8 mouse cellular contexts compared by ENCODE assay signal in the genomic region with DNA sequence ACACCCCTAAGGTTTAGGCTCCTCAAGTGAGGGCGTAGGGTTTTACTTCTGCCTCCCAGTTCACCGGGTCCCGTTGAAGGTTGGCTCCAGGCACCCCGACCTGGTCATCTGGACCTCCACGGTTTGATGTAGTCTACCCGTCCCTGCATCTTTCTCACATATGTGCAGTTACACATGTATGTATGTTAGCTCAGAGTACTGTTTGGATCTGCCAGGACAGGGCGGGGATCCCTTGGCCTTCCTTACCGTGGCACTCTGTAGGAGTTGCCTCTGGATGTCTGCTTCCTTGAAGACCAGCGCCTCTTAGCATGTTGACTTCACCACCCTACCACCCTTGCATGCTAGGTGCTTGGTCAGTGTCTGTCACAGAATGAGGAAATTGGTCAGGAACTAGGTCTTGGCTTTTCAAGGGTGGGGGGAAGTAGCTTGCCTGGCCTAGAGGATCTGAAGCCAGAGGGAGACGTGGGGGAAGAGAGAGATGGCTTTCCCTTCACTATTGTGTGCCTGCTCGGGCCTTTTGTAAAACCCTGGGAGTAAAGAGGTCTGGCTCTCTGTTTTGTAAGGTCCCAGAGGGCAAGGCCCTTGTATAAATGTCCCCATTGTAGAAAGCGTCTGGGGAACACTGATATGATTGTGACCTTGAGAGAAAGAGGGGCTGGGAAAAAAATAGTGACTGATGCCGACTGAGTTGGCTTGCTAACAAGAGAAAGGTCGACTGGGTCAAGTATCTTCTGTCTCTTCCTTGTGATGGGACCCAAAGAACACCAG. TPM values are rescaled to one million over a fixed set of nuclear protein-coding genes. Genes with fewer than 3 reads are reported as not detected.
DNase-seq lines count a peak whose midpoint lies in the region; ATAC-seq lines count a peak whose summit lies in the region.

No protein-coding gene starts in this region.

- H3K36me3 ChIP-seq in hindbrain, embryonic 16.5 days (ENCODE audit: control insufficient read depth, insufficient read depth, low read length): no peaks in the 10 kb centered on the region
- H3K36me3 ChIP-seq in liver, embryonic 13.5 days: peaks cover 27% of the 10 kb centered on the region; the same call in 1 of the 2 replicates

- H3K9me3 ChIP-seq in hindbrain, embryonic 16.5 days (ENCODE audit: control insufficient read depth, low read length): no peaks in the 10 kb centered on the region
- H3K9me3 ChIP-seq in liver, embryonic 13.5 days (replicated peaks): no peaks in the 10 kb centered on the region

- H3K27ac ChIP-seq in hindbrain, embryonic 16.5 days (ENCODE audit: low read depth, low read length): peak overlapping the region; percentile 99
- peak overlapping the region; percentile 97 for H3K27ac ChIP-seq in liver, embryonic 13.5 days

- peak; percentile 9 for ATAC-seq in CD4-positive, CD25-positive, alpha-beta regulatory T cell, adult 4 months
- no peak for ATAC-seq in hindbrain, embryonic 16.5 days
- peak; percentile 27 for ATAC-seq in liver, embryonic 13.5 days (ENCODE audit: low read depth)

- H3K4me3 ChIP-seq in hindbrain, embryonic 16.5 days (ENCODE audit: low read length): peak overlapping the region; percentile 71
- peak overlapping the region; percentile 76 for H3K4me3 ChIP-seq in liver, embryonic 13.5 days (replicated peaks)

- H3K9ac ChIP-seq in hindbrain, embryonic 16.5 days (ENCODE audit: low read depth, low read length): peak overlapping the region; percentile 86
- peak overlapping the region; percentile 89 for H3K9ac ChIP-seq in liver, embryonic 13.5 days

- H3K4me1 ChIP-seq in hindbrain, embryonic 16.5 days (ENCODE audit: control insufficient read depth, insufficient read depth, low read depth, low read length): peaks cover 22% of the 10 kb centered on the region
- peaks cover 90% of the 10 kb centered on the region for H3K4me1 ChIP-seq in liver, embryonic 13.5 days (replicated peaks)

- intact Hi-C loops in gastrocnemius, postnatal 14 days (cut with DNase I; ENCODE audit: low total_unique reads): loop anchor here (5.0 kb wide), 1 partner anchor 42 kb away; a partner anchor contains a TSS

- peak overlapping the region; percentile 61 for H3K4me2 ChIP-seq in hindbrain, embryonic 16.5 days (ENCODE audit: low read length)
- peak overlapping the region; percentile 79 for H3K4me2 ChIP-seq in liver, embryonic 13.5 days

- no peaks in the 10 kb centered on the region for H3K27me3 ChIP-seq in hindbrain, embryonic 16.5 days (replicated peaks; ENCODE audit: control insufficient read depth, insufficient read depth, low read length)
- no peaks in the 10 kb centered on the region for H3K27me3 ChIP-seq in liver, embryonic 13.5 days

- peak; percentile 73 for DNase-seq in MEL-GATA-1-ER (ENCODE audit: extremely low read depth, low read depth)
- DNase-seq in fibroblast of lung, adult 2 months (ENCODE audit: low read depth): peak; percentile 16
- DNase-seq in liver, embryonic 13.5 days: peak; percentile 38
- peak; percentile 31 to 41 for DNase-seq in monocyte, adult 2 months (ENCODE audit: low read depth in 1 of 2, low spot score in 2 of 2)
- no peak for DNase-seq in thymus, postnatal 36 days
- DNase-seq in gastrocnemius, postnatal 14 days: no peak

- 7% methylated on average over 14 of the region's 14 CpGs for WGBS in hindbrain, embryonic 16.5 days
- 2% methylated on average over 14 of the region's 14 CpGs for WGBS in liver, embryonic 13.5 days (ENCODE audit: insufficient replicate concordance)

RNA-seq across cellular contexts. Expression of a gene that starts 0.9 kb away (rescaled TPM):
- polyA plus RNA-seq in CD4-positive, CD25-positive, alpha-beta regulatory T cell, adult 4 months (2017; shearing (Covaris generic)): 10 to 100 TPM; 12.0 to 39.6 TPM
- polyA plus RNA-seq in hindbrain, embryonic 16.5 days (2015; fragmentation: Nextera tagmentation; extraction: Ambion mirVana): 37.1 and 39.9 TPM in 2 replicates
- 12.5 and 12.9 TPM in 2 replicates for polyA plus RNA-seq in liver, embryonic 13.5 days (2015; fragmentation: Nextera tagmentation; extraction: Ambion mirVana)
- 10 to 100 TPM; 13.1 to 15.1 TPM for total RNA-seq in gastrocnemius, postnatal 14 days (2021)

RNA-seq across cellular contexts. Expression of a gene that starts 39.7 kb away (rescaled TPM):
- polyA plus RNA-seq in CD4-positive, CD25-positive, alpha-beta regulatory T cell, adult 4 months (2017; shearing (Covaris generic)): under 1 TPM in 1 of 2 experiments, not detected in 1; 0.13 TPM
- 15.7 and 15.8 TPM in 2 replicates for polyA plus RNA-seq in hindbrain, embryonic 16.5 days (2015; fragmentation: Nextera tagmentation; extraction: Ambion mirVana)
- 0.44 and 0.58 TPM in 2 replicates for polyA plus RNA-seq in liver, embryonic 13.5 days (2015; fragmentation: Nextera tagmentation; extraction: Ambion mirVana)
- 1 to 10 TPM; 1.3 to 3.1 TPM for total RNA-seq in gastrocnemius, postnatal 14 days (2021)

RNA-seq across cellular contexts. Expression of a gene that starts 42.2 kb away (rescaled TPM):
- polyA plus RNA-seq in CD4-positive, CD25-positive, alpha-beta regulatory T cell, adult 4 months (2017; shearing (Covaris generic)): 1,000 to 10,000 TPM; 3,782 to 4,433 TPM
- 523 and 556 TPM in 2 replicates for polyA plus RNA-seq in hindbrain, embryonic 16.5 days (2015; fragmentation: Nextera tagmentation; extraction: Ambion mirVana)
- 807 and 835 TPM in 2 replicates for polyA plus RNA-seq in liver, embryonic 13.5 days (2015; fragmentation: Nextera tagmentation; extraction: Ambion mirVana)
- total RNA-seq in gastrocnemius, postnatal 14 days (2021): 100 to 1,000 TPM; 129 to 167 TPM

RNA-seq across cellular contexts. Expression of a gene that starts 42.7 kb away (rescaled TPM):
- under 1 TPM; 0.86 to 0.94 TPM for polyA plus RNA-seq in CD4-positive, CD25-positive, alpha-beta regulatory T cell, adult 4 months (2017; shearing (Covaris generic))
- 78.6 and 80.3 TPM in 2 replicates for polyA plus RNA-seq in hindbrain, embryonic 16.5 days (2015; fragmentation: Nextera tagmentation; extraction: Ambion mirVana)
- 16.0 and 20.5 TPM in 2 replicates for polyA plus RNA-seq in liver, embryonic 13.5 days (2015; fragmentation: Nextera tagmentation; extraction: Ambion mirVana)
- 10 to 100 TPM; 16.6 to 20.1 TPM for total RNA-seq in gastrocnemius, postnatal 14 days (2021)

Comparison
In these comparisons a context has a peak if more than half of its experiments do, and no peak if none do; other contexts are left out.
1. DNase-seq: peak in MEL-GATA-1-ER (single experiment), fibroblast of lung, adult 2 months (single experiment), liver, embryonic 13.5 days (single experiment) and monocyte, adult 2 months (2 of 2); none in thymus, postnatal 36 days (0 of 2) and gastrocnemius, postnatal 14 days (single experiment).
2. RNA of a gene that starts 39.7 kb away (polyA plus RNA-seq): 15.7 to 15.8 TPM in hindbrain, embryonic 16.5 days; 0.44 to 0.58 TPM in liver, embryonic 13.5 days and 0.13 TPM in CD4-positive, CD25-positive, alpha-beta regulatory T cell, adult 4 months; every median in the first group is over 10 times any median in the second.